Mouse (Mus musculus) testis, adult 2 months (tissue): ENCODE data around the gene Trim80.

Source experiments
- CTCF ChIP-seq: fragments of 200-500 bp; IDR thresholded peaks from 2 replicates; pipeline ENCODE4 v1.5.1; 2012; ENCODE audit warnings: low read depth, mild to moderate bottlenecking, inconsistent platforms, low read length, moderate library complexity; ENCODE audit not compliant: control insufficient read depth, insufficient read depth, insufficient replicate concordance
- POLR2A ChIP-seq: fragments of 200-500 bp; IDR thresholded peaks from 2 replicates; pipeline ENCODE4 v1.6.1; 2012; ENCODE audit warnings: low read depth, mild to moderate bottlenecking, inconsistent platforms, low read length, moderate library complexity; ENCODE audit not compliant: control insufficient read depth

DNA sequence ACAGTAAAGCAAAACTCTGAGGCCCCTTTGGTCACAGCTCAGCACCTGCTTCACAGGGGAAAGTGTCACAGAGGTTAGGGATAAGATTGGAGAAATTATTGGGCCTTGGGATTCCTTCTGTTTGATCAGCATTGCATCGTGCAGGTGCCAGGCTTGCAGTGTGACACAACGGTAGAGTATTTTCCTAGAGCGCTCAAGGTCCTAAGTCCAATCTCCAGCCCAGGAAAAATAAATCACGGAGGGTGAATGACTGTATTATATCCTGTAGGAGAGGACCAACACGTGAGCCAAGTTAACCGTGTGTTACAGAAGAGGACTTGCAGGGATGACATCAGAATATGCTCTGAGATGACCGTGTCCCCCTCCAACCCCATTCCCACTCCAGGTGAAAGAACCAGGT lies 9.8 kb downstream of the Trim80 start:
- TF ChIP-seq CTCF (no peak), POLR2A (no peak)
